Mouse (Mus musculus) hindbrain, embryonic 13.5 days (tissue): ENCODE measurements around the gene Wscd1. TPM values are rescaled to one million over a fixed set of nuclear protein-coding genes. Genes with fewer than 3 reads are reported as not detected.

Experiments used
- ATAC-seq: fragments of 200-750 bp; cut with Nextera tagmentation; 2 replicates; pipeline ENCODE4 v1.8.0; 2017; ENCODE audit warnings: moderate TSS enrichment; ENCODE audit not compliant: low FRiP score
- H3K27ac ChIP-seq: fragments of 300-500 bp; sonication (generic); 2 replicates; pipeline ENCODE4 v1.5.1; 2015; ENCODE audit warnings: inconsistent platforms, mild to moderate bottlenecking, moderate library complexity
- H3K27me3 ChIP-seq: fragments of 300-500 bp; sonication (generic); 2 replicates; pipeline ENCODE4 v1.6.1; 2015; ENCODE audit warnings: mild to moderate bottlenecking, inconsistent platforms
- H3K36me3 ChIP-seq: fragments of 300-500 bp; sonication (generic); 2 replicates; pipeline ENCODE4 v1.6.1; 2015; ENCODE audit warnings: mild to moderate bottlenecking, inconsistent platforms
- H3K4me1 ChIP-seq: fragments of 300-500 bp; sonication (generic); replicated peaks from 2 replicates; pipeline ENCODE4 v1.6.1; 2015; ENCODE audit warnings: inconsistent platforms
- H3K4me2 ChIP-seq: fragments of 300-500 bp; sonication (generic); 2 replicates; pipeline ENCODE4 v1.6.1; 2015; ENCODE audit warnings: inconsistent platforms, mild to moderate bottlenecking, moderate library complexity
- H3K4me3 ChIP-seq: fragments of 300-500 bp; sonication (generic); 2 replicates; pipeline ENCODE4 v1.5.1; 2015; ENCODE audit warnings: mild to moderate bottlenecking, inconsistent platforms
- H3K9ac ChIP-seq: fragments of 300-500 bp; sonication (generic); 2 replicates; pipeline ENCODE4 v1.6.1; 2015; ENCODE audit warnings: mild to moderate bottlenecking, inconsistent platforms
- H3K9me3 ChIP-seq: fragments of 300-500 bp; sonication (generic); 2 replicates; pipeline ENCODE4 v1.6.1; 2016; ENCODE audit warnings: inconsistent platforms
- WGBS: fragments of 180-500 bp; shearing (Covaris S2); methylation state at CpG from one replicate; pipeline ENCODE4 v1.1.7; 2015; 5-methylcytosine and 5-hydroxymethylcytosine counted together
- polyA plus RNA-seq: library from polyadenylated mRNA; unstranded; fragments of >200 nt; fragmentation: Nextera tagmentation; extraction: Ambion mirVana; gene quantifications from 2 replicates; pipeline ENCODE4 v1.2.1, GENCODE M21; 2015

Gene Wscd1
- polyA plus RNA-seq, 1 experiment from 2014 or later: 69.8 TPM

DNA sequence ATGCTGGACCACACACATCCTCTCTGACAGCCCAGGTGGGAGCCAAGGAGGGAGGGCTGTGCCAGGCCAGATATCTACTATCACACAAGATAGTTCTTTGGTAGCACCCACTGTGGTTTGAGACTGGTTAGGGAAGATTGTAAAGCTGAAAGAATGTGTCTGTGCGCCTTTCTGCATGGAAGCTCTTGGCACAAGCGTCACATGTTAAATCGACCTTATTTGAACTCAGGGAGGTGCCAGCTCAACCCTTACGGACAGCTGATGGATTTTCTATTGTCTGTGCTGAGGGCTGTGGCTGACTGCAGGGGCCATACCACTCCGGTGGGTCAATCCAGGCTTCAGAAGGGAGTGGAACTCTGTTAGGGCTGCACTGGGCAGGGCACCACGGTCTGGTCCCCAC, 22.3 kb downstream of the Wscd1 start:
- Histone ChIP-seq H3K27ac (no peak overlapping the region), H3K27me3 (no peaks in the 10 kb centered on the region), H3K4me3 (no peak overlapping the region), H3K9ac (no peak overlapping the region), H3K36me3 (peaks cover 72% of the 10 kb centered on the region), H3K4me1 (peaks cover 46% of the 10 kb centered on the region), H3K9me3 (no peaks in the 10 kb centered on the region), H3K4me2 (no peak overlapping the region)
- WGBS: 30% methylated on average over 6 of the region's 6 CpGs
- no peak for ATAC-seq

DNA sequence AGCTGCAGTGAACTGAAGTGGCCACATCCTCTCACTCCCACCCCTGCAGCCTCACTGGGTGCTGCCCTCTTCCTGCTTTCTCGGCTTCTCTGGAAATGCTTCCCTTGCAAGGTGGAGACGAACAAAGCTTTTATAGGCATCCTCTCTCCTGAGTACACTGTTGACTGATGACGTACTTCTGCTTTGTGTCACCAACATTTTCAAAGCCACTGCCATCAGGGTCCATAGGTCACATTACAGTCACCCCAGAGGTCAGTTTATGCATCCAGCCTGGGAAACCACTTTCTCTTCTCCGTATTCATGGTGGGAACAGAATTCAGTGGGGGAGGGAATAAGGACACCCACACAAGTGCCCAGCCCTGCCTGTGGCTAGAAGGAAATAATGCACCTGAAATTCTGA, 23.1 kb downstream of the Wscd1 start:
- 13% methylated on average over 4 of the region's 4 CpGs for WGBS
- no peak overlapping the region for H3K4me2 ChIP-seq
- peak overlapping the region; percentile 44; the same call in 1 of the 2 replicates for H3K27ac ChIP-seq
- 0 out of 2 replicates have a peak, but pooled peaks have one; percentile 28 for ATAC-seq
- no peaks in the 10 kb centered on the region for H3K27me3 ChIP-seq
- H3K36me3 ChIP-seq: peaks cover 67% of the 10 kb centered on the region
- peaks cover 46% of the 10 kb centered on the region for H3K4me1 ChIP-seq
- H3K9ac ChIP-seq: no peak overlapping the region
- no peak overlapping the region for H3K4me3 ChIP-seq
- no peaks in the 10 kb centered on the region for H3K9me3 ChIP-seq

DNA sequence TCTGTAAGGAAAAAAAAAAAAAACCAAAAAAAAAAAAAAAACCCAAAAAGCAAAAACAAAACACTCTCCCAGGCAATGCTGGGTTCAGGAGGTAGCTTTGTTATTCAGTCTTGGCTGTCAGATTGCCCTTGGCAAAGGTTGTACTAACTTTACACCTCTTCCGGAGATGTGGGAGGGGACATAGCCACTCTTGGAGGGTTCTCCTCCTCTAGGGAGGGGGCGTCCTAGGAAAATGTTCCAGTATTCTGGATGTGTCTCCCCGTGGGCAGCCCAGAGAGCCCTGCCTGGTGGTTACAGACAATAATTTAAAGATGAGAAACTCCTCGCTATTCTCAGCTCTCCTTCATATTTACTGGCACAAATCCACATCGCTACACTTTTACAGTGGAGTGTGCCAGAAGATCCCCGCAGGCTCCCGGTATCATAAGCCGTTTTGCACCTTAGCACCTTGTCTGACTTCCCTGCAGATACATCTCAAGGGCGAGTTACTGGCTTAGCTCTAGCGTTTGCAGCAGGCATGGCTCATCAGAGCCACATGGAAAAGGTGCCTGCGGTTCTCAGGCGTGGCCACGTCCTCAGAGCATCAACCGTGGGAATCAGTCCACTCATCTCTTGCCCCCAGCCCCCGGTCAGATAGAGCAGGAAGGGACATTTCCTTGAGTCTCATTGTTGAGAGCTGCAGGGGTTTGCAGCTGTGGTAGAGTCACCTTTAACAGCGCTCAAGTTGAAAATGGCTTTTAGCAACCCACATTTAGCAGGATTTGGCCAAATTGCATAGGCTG, 24.5 kb downstream of the Wscd1 start:
- no peak for ATAC-seq
- Histone ChIP-seq H3K4me2 (no peak overlapping the region), H3K9me3 (no peaks in the 10 kb centered on the region), H3K27ac (peak overlapping the region; percentile 40), H3K4me1 (peaks cover 51% of the 10 kb centered on the region), H3K4me3 (no peak overlapping the region), H3K9ac (no peak overlapping the region), H3K36me3 (peaks cover 62% of the 10 kb centered on the region), H3K27me3 (no peaks in the 10 kb centered on the region)
- WGBS: 54% methylated on average over 16 of the region's 16 CpGs

DNA sequence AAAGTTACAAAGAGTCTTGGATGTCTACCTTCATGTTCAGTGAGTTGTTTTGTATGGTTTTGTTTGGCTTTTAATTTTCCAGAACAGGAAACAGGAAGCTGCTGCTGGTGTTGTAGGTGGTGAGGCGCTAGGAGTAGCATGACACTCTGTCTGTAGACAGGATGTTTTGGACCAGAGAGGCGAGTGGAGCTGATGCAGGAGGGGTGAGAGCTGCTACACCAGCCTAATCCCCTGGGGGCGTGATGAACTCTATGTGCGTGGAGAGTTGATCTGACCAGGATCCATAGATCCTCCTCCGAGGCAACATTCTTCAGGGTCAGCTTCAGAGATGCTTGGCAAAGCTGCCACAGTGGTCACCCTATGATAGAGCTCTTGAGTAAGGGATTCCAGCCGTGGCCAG, 25.3 kb downstream of the Wscd1 start:
- no peak for ATAC-seq
- no peaks in the 10 kb centered on the region for H3K9me3 ChIP-seq
- no peak overlapping the region for H3K4me2 ChIP-seq
- H3K4me3 ChIP-seq: no peak overlapping the region
- H3K27ac ChIP-seq: no peak overlapping the region
- peaks cover 54% of the 10 kb centered on the region for H3K4me1 ChIP-seq
- H3K27me3 ChIP-seq: no peaks in the 10 kb centered on the region
- peaks cover 53% of the 10 kb centered on the region for H3K36me3 ChIP-seq
- H3K9ac ChIP-seq: no peak overlapping the region
- 84% methylated on average over 6 of the region's 6 CpGs for WGBS

DNA sequence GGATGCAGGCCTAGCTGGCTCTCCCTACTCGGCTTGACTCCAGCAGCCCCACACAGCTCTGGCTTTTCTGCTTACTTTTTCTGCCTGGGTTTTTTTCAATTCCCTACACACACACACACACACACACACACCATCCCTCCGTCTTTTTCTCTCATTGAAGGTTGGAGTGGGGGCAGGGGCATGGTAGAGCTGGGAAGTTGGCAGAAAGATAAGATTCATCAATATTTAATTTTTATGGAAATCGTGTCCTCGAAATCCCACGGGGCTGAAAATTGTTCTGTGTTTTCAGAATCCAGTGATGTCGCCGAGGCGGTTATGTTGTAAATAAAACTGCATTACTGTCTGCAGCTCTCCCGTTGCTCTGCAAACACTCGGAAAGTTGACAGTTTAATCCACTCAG, 29.9 kb downstream of the Wscd1 start:
- Histone ChIP-seq H3K4me3 (no peak overlapping the region), H3K27me3 (no peaks in the 10 kb centered on the region), H3K36me3 (peaks cover 53% of the 10 kb centered on the region), H3K9ac (peak overlapping the region; percentile 24; the same call in 1 of the 2 replicates), H3K27ac (peak overlapping the region; percentile 73), H3K9me3 (no peaks in the 10 kb centered on the region), H3K4me1 (peaks cover 35% of the 10 kb centered on the region), H3K4me2 (no peak overlapping the region)
- ATAC-seq: no peak
- WGBS: 58% methylated on average over 10 of the region's 10 CpGs

DNA sequence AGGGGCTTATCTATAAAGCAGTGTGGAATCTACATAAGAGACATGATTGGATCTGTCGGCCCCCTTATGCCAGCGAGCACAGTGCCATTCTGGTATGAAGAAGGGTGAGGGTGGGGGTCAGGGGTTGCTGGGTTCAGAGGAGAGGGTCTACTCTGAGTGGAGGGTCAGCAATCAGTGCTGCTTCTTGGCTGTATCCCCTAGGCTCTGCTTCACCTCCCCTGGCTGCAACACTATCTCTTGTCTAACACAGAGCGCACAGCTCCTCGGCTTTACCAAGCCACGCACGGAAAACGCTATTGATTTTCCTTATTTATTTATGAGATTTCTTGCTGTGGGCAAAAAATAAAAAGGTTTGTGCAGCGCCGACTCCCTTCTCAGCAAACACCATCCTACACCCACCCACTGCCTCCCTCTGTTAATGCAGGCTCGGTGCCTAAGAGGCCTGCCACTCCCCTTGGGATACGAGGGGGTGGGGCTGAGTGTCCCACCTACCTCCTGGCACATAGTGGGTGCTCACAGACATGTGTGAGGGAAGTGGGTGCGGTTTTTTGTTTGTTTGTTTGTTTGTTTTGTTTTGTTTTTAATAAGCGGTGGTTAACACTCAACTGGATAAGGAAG, 32.1 kb downstream of the Wscd1 start:
- H3K4me3 ChIP-seq: no peak overlapping the region
- no peaks in the 10 kb centered on the region for H3K27me3 ChIP-seq
- no peak overlapping the region for H3K9ac ChIP-seq
- H3K9me3 ChIP-seq: no peaks in the 10 kb centered on the region
- whole genome bisulfite sequencing: 82% methylated on average over 13 of the region's 13 CpGs
- H3K4me1 ChIP-seq: peaks cover 34% of the 10 kb centered on the region
- H3K36me3 ChIP-seq: peaks cover 55% of the 10 kb centered on the region
- peak; percentile 50; the same call in 1 of the 2 replicates for ATAC-seq
- H3K4me2 ChIP-seq: no peak overlapping the region
- peak overlapping the region; percentile 30 for H3K27ac ChIP-seq

DNA sequence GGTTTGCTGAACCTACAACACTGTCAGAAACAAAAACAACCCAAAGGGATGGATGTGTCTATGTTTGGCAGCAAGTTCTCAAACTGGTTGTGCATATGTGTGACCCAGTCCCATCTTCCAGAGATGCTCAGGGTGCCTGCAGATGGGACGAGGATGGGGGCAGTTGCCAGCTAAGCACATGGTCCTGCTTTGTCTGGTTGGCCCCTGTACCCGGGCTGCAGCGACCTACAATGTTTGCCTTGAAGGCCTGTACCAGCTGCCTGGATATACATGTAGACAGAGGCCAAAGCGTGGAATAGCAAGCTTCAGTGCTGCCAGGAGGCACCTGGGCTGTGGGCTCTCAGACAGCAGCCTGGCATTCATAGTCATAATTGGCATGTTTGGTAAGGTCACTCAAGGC, 35.8 kb downstream of the Wscd1 start:
- 93% methylated on average over 4 of the region's 4 CpGs for WGBS
- H3K27ac ChIP-seq: no peak overlapping the region
- H3K4me1 ChIP-seq: peaks cover 15% of the 10 kb centered on the region
- no peak for ATAC-seq
- H3K4me2 ChIP-seq: no peak overlapping the region
- H3K4me3 ChIP-seq: no peak overlapping the region
- peaks cover 84% of the 10 kb centered on the region for H3K36me3 ChIP-seq
- no peaks in the 10 kb centered on the region for H3K9me3 ChIP-seq
- H3K9ac ChIP-seq: no peak overlapping the region
- no peaks in the 10 kb centered on the region for H3K27me3 ChIP-seq

DNA sequence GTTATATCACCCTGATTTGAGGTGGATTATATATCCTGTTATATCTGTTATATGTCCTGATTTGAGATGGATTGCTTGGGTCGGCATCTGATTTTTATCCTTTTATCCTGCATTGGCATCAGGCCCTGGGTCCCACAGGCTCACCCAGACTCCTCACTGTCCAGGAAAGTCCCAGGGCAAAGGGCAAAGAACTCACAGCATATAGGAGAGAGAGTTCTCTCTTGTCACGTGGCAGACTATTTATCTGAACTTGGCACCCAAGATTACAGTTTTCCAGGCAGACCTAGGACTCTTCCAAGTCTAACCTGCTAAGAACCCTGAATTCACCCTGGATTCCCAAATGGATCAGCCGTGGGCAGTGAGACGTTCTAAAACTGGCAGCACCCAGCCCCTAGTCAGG, 38.5 kb downstream of the Wscd1 start:
- ATAC-seq: no peak
- Histone ChIP-seq H3K27me3 (no peaks in the 10 kb centered on the region), H3K4me1 (no peaks in the 10 kb centered on the region), H3K4me2 (no peak overlapping the region), H3K9me3 (no peaks in the 10 kb centered on the region), H3K27ac (no peak overlapping the region), H3K4me3 (no peak overlapping the region), H3K36me3 (peaks cover 82% of the 10 kb centered on the region), H3K9ac (no peak overlapping the region)
- 92% methylated on average over 4 of the region's 4 CpGs for WGBS

DNA sequence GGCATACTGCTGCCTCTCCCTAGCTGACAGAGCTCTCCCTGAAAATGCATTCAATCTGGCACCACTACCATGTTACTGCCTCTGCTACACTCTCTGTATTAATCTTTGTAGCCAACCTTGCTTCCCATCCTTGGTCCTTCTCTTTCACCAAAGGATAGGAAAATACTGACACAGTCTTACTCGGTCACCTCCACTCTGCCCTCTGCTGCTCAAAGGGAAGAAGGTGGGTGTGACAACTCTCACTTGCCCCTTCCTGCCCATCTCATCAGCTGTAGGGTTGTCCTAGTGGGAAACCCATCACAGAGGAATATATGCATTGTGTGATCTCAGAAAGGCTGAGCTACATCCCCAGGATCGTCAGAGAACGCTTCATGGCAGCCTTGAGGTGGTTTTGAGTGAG, 40.5 kb downstream of the Wscd1 start:
- H3K27me3 ChIP-seq: no peaks in the 10 kb centered on the region
- ATAC-seq: no peak
- H3K4me2 ChIP-seq: no peak overlapping the region
- 84% methylated on average over 3 of the region's 3 CpGs for WGBS
- H3K36me3 ChIP-seq: peaks cover 64% of the 10 kb centered on the region
- no peak overlapping the region for H3K27ac ChIP-seq
- H3K9ac ChIP-seq: no peak overlapping the region
- H3K4me3 ChIP-seq: no peak overlapping the region
- no peaks in the 10 kb centered on the region for H3K9me3 ChIP-seq
- H3K4me1 ChIP-seq: no peaks in the 10 kb centered on the region

DNA sequence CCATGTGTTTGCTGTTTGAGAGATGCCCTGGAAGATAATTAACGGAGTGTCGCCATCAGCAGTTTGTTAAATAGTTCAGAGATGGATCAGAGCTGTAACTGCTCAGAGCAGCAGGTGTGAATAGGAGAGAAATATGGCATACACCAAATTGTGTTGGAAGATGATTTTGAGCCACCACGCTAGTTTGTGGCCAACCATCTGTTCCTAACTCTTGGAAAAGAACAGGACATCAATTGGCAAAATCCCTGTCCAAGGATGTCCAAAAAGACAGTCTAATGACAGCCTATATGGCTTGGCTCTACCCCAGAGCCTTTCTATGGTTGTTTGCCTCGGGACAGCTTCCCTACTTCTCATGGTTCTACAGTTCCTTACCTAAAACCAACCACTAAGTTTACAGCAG, 49.5 kb downstream of the Wscd1 start:
- ATAC-seq: no peak
- no peak overlapping the region for H3K9ac ChIP-seq
- WGBS: 91% methylated on average over 4 of the region's 4 CpGs
- H3K36me3 ChIP-seq: no peaks in the 10 kb centered on the region
- H3K4me3 ChIP-seq: no peak overlapping the region
- H3K9me3 ChIP-seq: no peaks in the 10 kb centered on the region
- no peak overlapping the region for H3K27ac ChIP-seq
- no peaks in the 10 kb centered on the region for H3K27me3 ChIP-seq
- H3K4me2 ChIP-seq: no peak overlapping the region
- H3K4me1 ChIP-seq: no peaks in the 10 kb centered on the region

DNA sequence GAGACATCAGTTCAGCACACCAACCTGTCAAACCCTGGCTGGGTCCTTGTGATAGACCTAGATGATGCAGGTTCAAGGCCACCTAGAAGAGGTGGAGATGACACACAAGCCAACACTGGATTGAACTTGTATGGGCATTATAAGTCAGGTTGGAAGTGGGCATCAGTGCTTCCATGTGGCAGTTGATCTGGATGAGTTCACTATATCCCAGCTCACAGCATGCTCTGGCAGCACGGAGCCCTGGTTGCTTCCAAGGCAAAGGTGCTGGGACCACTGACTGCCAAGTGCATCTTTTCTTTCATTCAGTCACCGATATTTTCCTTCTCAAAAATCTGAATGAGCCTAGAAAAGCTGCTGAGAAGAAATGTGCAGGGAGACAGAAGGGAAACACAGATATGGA, 58.8 kb downstream of the Wscd1 start:
- Histone ChIP-seq H3K9ac (no peak overlapping the region), H3K4me3 (no peak overlapping the region), H3K4me1 (peaks cover 16% of the 10 kb centered on the region), H3K27me3 (no peaks in the 10 kb centered on the region), H3K9me3 (no peaks in the 10 kb centered on the region), H3K4me2 (no peak overlapping the region), H3K36me3 (no peaks in the 10 kb centered on the region), H3K27ac (no peak overlapping the region)
- no peak for ATAC-seq
- 94% methylated on average over 2 of the region's 2 CpGs for WGBS

DNA sequence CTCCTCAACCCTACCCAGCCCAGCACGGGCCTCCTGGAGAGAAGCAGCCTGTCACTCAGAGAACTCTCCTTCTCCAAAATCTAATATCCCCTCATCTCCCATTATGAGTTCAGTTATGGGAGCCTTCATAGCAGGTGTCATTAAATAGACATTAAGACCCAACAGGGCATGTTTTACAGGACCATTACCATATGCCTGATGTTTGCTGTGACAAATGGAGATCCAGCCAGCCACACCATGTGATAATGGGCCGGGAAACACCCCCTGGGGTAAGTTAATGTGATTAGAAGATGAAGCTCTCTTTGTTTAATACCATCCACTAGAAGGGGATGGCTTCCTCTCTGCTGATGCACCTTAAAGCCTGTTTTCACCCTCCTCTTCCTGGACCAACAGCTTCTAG, 62.1 kb downstream of the Wscd1 start:
- 0 out of 2 replicates have a peak, but pooled peaks have one; percentile 46 for ATAC-seq
- Histone ChIP-seq H3K9ac (no peak overlapping the region), H3K27me3 (no peaks in the 10 kb centered on the region), H3K4me1 (peaks cover 35% of the 10 kb centered on the region), H3K4me3 (no peak overlapping the region), H3K9me3 (no peaks in the 10 kb centered on the region), H3K36me3 (no peaks in the 10 kb centered on the region), H3K27ac (peak overlapping the region; percentile 42; the same call in 1 of the 2 replicates), H3K4me2 (no peak overlapping the region)
- 53% methylated on average over 2 of the region's 2 CpGs for WGBS

DNA sequence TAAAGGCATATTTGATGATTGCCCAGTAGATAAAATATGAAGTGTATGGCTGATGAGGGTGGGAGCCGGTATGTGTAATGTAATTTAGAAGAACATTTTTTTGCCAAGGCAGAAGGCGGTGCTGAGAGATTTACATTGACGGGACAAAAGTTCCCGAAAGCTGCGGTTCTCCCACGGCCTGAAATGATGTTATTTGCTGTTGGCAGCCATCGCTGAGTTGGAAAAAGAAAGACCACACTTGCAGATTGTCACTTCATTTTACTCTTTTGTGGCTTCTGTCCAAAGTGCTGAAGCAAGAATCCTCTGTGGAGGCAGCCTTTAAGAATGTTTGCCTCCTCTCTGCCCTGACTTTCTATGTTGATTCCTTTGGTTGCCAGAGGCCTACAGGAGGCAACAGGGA, 63.2 kb downstream of the Wscd1 start:
- no peak overlapping the region for H3K9ac ChIP-seq
- peaks cover 39% of the 10 kb centered on the region for H3K4me1 ChIP-seq
- no peaks in the 10 kb centered on the region; the same call in 1 of the 2 replicates for H3K27me3 ChIP-seq
- no peak overlapping the region for H3K4me3 ChIP-seq
- 84% methylated on average over 7 of the region's 7 CpGs for WGBS
- no peak overlapping the region for H3K27ac ChIP-seq
- H3K9me3 ChIP-seq: no peaks in the 10 kb centered on the region
- no peaks in the 10 kb centered on the region for H3K36me3 ChIP-seq
- H3K4me2 ChIP-seq: no peak overlapping the region
- no peak for ATAC-seq
